Mouse (Mus musculus): ENCODE results near the gene Ccdc141.

Ccdc141 gene

GRCm38 (mm10) chr2:76980146-76980545, 190.3 kb downstream of the Ccdc141 start:
- peak; percentile 84 for DNase-seq (ENCODE audit: low read depth, low spot score)

- no peak for DNase-seq (ENCODE audit: low read depth, low spot score)
Measured at GRCm38 (mm10) chr2:76977650-76978049, 192.8 kb downstream of the Ccdc141 start.

DNA sequence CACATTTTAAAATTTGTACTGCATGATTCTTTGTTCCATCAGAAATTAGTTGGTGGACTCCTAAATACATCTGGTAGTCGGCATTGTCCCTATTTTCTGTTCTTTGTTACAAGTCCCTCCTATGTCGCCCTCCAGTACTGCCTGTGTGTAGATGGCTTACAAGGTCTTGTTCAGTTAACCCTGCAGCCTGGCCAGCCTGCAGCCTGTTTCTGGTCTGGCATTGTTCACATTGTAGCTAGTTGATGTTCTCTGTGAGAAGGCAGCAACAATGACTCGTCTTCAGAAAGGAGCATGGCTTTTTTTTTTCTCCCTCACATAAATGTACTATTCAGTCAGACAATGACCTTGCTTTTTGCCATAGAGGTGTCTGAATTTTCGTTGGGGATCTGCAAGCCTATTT, 198.4 kb downstream of the Ccdc141 start:
- no peak for DNase-seq (ENCODE audit: low read depth, low spot score)

GRCm38 (mm10) chr2:76971069-76971468, 199.4 kb downstream of the Ccdc141 start:
- DNase-seq (ENCODE audit: low read depth, low spot score), result no peak

- DNase-seq (ENCODE audit: low read depth, low spot score), result peak; percentile 23
Measured at GRCm38 (mm10) chr2:76970669-76971068, 199.8 kb downstream of the Ccdc141 start.

DNA sequence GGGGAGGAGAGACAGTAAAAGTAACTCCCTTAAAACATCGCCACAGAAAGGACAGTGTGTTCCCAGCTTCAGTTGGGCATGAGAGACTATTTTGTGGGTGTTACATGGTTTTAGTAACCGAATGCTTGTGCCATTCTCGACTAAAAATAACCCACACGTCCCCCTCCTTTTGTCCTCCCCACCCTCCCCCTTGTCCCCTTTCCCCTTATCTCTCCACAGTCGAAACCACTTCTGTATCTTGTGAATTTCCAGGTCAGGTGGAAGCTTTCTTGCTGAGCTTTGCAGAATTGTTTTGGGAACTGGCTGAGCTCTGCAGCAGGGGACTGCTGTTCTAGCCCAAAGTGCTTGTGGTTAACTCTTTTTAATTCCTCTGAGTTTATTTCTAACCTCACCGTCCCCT, 200.2 kb downstream of the Ccdc141 start:
- DNase-seq (ENCODE audit: low read depth, low spot score), result no peak

GRCm38 (mm10) chr2:76969637-76970036, 200.8 kb downstream of the Ccdc141 start:
- no peak for DNase-seq (ENCODE audit: low read depth, low spot score)

- DNase-seq (ENCODE audit: low read depth, low spot score), result peak; percentile 84
Measured at GRCm38 (mm10) chr2:76968919-76969318, 201.5 kb downstream of the Ccdc141 start.

GRCm38 (mm10) chr2:76966582-76966981, 203.9 kb downstream of the Ccdc141 start:
- no peak for DNase-seq (ENCODE audit: low read depth, low spot score)

DNA sequence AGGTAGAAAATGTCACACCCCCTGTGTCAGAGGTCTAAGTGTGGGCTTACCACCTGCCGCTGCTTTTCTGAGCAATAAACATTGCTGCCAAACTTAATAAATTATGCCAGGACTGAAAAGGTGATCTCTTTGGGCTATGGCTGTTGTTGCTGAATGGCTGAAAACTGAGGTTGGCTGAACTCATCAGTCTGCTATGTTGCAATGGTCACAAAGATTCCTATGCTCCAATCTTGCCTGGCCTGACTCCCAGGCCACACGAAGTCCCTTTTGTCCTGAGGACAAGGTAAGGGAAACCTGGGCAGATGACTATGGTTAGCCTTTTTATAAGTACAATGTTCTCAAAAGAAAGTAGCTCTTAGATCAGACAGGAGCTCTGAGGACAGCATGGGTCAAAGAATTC, 204.4 kb downstream of the Ccdc141 start:
- no peak for DNase-seq (ENCODE audit: low read depth, low spot score)

- DNase-seq (ENCODE audit: low read depth, low spot score), result no peak
Measured at GRCm38 (mm10) chr2:76965542-76965941, 204.9 kb downstream of the Ccdc141 start.

GRCm38 (mm10) chr2:76962045-76962432, 208.4 kb downstream of the Ccdc141 start:
- no peak for DNase-seq (ENCODE audit: low read depth, low spot score)

DNA sequence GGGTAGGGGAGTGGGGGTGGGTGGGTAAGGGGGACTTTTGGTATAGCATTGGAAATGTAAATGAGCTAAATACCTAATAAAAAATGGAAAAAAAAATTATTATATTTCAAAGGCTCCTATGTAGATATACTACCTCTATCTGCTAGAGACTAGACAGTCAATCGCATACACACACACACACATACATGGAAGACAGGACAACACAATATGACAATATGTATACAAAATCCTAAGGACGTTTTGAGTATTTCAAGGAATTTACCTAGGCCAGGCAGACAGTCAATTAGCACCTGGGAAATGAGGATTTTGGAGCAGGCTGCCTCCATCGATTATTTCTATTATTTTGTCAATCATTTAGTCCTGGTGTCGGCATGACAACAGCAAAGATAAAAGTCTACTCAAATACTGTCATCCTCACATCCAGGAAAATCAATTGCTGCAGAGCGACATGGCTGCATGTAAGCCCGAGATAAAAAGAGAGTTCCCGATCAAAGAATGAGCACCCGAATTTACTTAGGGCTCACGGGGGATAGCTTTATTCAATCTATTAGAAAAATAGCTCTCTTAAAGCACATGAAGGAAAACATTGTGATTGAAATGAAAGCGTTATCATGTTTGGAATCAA, 208.9 kb downstream of the Ccdc141 start:
- DNase-seq (ENCODE audit: low read depth, low spot score), result no peak
